Mouse (Mus musculus): Measurements from ENCODE around the gene Zfp704.

Gene Zfp704

DNA sequence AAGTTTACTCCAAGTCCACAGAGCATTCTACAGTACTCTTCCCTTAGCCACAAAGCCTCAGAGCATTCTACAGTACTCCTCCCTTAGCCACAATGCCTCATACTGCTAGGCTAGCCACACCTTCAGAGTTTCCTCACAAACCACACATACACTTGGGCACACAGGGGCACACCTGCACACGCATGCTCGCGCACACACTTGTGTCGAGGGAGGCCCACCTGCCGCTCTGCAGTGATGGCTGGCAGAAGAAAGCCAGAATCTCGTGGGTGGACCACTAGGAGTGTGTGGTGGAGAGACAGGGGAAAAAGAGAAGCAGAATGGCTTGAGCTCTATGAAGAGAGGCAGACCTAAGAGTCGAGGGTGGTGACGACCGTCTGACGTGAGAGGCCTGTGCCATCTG lies 97.7 kb downstream of the Zfp704 start:
- DNase-seq, result no peak

DNA sequence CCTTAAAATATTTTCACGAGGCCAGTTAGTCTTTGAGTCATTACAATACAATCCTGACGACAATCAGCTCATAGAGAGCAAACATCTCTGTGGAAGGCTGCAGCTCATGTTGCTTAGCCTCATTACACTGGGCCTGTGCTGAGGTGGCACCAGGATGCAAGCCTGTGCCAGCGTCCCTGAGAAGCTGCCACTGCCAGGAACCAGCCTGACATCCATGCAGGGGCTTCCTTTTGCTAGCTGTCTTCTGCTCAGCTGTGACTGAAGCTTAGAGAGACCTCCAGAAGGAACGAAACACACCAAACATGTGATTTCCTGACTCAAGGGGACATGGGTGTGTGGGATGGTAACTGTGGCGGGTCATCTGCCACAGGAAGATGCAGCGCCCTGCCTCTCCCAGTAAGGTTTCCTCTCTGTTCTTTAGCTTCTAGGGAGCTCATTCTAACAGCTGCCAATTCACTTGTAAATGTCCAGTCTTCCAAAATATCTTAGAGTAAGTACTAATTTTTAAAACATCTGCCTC lies 104.1 kb downstream of the Zfp704 start:
- DNase-seq, result no peak

DNA sequence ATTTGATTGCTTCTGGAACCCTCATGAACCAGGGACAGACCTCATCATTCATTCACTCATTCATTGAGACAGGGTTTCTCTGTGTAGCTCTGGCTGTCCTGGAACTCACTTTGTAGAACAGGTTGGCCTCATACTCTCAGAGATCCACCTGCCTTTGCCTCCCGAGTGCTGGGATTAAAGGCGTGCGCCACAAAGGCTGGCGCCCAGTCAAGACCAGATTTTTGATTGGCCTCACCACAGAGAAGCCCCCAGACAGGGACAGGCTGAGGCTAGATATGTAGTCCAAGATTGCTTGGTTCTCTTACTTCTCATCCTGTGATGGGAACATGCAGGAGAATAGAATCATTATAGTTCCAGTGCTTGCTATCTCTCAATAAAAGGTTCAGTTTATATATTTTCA lies 105.5 kb downstream of the Zfp704 start:
- no peak for DNase-seq

DNA sequence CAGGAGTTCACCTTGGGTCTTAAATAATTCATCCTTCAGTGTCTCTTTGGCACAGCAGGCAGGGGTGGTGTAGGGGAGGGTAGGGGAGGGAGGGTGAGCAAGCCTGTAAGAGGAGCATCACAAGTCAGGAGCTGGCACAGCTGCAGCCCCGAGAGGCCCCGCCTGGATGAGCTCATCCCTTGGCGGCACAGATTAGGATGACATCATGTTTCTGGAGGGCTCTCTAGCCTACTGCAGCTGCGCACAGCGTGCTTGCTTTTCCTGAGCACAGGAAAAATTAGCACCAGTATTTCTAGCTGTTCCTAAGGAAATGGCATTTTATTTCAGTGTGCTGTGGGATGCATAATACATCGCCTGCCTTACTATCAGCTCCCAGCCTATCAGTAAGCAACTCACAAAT lies 109.2 kb downstream of the Zfp704 start:
- DNase-seq, result peak; percentile 85

DNA sequence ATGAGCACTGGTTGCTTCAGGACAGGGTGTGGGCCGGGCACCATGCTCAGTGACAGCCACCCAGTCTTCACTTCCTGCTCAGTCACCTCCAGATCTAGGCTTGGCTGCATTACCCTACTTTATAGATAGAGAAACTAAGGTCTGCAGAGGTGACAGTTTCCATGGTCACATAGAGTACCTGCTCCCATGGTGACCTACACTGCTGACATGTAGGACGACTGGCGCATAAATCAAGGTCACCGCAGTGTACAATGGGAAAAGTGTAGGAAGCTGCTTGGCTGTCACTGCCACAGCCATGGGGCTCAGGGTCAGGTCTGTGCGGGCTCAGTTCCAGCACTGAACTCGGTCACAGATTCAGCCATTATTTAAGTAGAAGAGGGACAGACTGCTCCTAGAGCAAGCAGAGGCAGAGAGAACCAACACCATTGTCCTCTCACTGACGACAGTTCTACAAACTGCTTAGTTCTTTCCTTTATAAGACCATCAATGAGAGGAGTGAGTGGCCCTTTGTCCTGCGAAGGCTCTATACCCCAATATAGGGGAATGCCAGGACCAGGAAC lies 109.8 kb downstream of the Zfp704 start:
- DNase-seq, result no peak

DNA sequence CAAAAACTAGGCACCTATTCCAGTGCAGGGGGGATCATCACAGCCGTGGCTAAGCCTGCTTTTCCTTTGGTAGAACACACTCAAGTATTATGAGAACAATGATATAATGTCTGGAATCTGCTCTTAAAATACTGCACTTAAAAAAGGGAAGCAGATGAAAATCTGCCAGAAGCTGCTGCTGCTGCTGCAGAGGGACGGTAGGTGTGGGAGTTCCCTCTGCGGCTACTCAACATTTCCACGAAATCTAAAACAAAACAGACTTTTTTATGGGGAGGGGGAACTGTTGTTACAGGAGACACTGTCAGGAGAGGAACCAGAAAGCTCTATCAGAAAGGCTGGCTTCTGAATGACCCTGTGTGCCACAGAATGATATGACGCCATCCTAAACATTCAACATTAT lies 110.4 kb downstream of the Zfp704 start:
- DNase-seq, result no peak

DNA sequence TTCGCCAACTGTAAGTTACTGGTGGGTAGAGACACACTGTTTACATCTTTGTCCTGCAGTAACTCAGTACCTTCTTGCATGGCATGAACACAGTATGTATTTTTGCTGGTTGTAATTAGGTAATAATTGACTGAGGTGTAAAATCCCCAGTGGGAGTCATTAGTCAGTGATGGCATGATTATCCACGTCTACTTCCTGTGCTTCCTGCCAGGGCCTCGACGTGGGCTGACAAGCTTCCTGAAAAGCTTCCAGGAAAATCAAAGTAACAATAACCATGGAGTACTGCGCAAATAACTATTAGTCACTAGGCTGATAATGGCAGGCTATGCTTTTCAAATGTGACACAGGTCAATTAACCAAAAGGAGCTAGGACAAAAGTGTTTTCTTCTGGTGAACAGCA lies 112.6 kb downstream of the Zfp704 start:
- no peak for DNase-seq

DNA sequence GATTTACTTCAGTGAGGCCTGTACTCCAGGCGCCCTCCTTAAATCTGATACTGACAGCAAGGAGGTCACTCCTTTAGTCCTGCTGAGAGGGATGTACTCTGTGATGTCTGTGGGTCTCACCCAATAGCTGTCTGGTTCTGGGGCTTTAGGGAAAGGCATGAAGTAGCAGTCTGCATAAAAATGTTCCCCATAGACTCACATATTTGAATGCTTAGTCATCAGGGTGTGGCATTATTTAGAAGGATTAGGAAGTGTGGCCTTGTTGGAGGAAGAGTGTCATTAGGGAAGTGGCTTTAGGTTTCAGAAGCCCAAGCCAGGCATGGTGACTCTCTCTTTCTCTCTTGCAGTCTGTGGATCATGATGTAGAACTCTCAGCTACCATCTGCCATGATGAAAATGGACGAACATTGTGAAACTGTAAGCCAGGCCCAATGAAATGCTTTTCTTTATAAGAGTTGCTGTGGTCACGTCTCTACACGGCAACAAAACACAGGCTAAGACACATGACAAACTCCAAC lies 118.1 kb downstream of the Zfp704 start:
- no peak for DNase-seq

DNA sequence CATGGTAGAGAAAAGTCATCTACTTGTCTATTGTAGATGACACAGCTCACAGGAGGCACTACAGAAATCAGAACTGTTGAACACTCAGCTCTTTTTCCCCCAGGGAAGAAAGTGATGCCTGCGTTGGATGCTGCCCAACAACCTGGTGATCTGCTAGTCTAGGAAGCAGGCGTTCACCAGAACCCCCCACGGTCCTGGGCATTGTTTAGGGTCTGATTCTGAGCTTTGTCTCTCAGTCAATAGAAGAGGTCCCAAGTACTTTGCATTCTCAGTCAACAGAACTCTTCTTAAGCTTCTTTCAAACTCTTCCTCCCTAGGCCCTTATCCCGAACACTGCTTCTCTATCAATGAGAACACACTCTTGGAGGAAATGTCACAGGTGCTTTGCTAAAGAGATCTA lies 122.2 kb downstream of the Zfp704 start:
- DNase-seq, result no peak

DNA sequence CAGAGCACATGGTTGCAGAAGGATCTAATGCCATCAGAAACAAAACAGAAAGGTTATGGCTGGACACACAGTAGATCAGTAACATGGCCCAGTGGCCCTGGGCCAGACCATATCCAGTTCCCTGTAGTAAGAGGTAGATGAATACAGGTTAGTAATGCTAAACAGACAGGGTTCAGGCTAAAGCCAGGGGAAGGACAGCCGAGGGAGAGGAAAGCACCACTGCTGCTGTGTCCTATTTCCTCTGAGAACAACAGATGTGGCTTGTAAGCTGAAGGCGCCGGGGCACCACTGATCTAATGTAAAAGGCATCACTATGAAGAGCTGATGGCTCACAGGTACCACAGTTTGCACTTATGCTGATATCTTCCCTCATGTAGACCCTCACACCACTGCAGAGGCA lies 124.4 kb downstream of the Zfp704 start:
- no peak for DNase-seq

DNA sequence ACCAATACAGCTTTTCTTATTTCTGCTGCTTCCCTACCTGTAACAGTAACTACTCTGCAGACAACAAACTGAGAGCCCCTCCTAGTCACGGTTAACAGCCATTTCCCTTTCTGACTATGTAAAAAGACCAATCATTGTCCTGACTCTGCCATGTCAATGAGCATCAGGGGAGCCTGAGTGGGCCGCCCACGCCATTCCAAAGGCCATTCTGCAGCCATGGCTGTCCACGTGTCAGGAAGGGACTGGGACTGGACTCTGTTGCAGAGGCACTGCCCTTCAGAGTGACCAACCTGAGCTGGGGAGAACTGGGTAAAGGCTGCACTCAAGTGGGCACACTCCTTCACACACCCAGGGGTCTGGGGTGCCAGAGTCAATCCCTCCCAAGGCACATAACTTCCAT lies 127.9 kb downstream of the Zfp704 start:
- no peak for DNase-seq

DNA sequence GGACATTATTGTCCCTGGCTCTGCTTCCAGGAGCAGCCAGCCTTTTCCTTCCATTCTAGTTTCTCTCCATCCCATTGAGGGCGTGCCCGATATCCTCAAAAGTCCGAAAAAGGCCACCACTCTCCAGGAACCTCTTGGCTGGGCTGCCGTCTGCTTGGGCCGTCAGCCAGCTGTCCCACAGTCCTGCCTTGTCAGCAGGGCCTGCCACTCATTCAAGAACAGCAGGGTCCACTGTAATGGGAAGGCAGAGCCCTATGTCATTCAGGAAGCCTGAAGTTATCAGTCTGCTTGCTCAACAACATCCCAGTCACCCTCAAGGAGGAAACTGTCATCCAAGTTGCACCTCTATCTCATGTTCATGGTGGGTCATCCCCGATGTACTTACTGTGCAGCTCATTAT lies 128.5 kb downstream of the Zfp704 start:
- no peak for DNase-seq

DNA sequence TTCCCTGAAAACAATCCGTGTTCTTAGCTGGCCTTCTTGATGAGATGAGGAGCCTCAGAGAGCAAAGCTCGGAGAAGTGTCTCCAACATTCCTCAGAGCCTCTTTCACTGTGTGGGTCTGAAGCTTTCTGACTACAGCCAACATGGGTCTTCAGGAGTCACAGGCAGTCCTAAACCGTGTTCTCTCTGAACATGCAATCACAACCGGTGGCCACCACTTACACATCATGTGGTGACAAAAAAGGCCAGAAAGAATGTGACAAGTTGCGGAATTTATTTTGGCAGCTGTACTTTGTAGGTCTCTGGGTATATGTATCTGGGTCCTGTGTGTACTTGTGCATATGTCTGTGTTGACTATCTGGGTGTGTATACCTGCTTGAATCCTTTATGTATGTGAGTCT lies 128.9 kb downstream of the Zfp704 start:
- no peak for DNase-seq

DNA sequence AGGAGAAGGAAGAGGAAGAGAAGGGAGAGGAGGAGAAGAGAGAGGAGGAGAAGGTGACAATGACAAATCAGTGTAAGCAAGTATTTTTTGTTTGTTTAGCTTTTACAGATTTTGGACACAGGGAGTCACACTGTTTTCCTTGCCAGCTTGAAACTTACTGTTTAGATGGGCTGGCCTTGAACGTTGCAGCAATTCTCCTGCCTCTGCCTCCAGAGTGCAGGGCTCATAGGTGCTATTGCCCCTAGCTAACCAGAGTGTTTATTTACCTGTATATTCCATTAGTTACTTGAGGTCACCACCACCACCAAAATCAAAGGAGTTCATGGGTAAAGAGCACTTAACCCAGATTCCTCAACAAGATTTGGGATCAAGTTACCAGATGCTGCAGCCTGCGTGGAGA lies 132.5 kb downstream of the Zfp704 start:
- no peak for DNase-seq

DNA sequence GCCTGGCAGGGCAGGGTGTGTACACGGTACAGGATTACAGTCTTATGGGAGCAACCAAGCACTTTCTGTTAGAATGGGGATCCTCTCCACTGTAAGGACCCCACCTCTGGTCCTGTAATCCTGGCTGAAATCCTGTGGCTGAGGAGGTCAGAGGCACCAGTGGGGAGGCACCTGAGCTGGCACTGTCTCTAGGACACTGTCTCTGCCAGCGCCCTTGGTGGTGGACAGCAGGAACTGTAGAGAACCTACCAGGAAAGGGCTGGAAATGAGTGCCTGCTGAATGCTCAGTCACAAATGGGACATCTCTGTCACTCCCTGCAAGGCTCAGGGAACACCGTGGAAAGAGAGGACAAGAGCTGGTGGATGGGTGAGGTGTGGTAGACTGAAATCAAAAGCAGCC lies 133.5 kb downstream of the Zfp704 start:
- no peak for DNase-seq

DNA sequence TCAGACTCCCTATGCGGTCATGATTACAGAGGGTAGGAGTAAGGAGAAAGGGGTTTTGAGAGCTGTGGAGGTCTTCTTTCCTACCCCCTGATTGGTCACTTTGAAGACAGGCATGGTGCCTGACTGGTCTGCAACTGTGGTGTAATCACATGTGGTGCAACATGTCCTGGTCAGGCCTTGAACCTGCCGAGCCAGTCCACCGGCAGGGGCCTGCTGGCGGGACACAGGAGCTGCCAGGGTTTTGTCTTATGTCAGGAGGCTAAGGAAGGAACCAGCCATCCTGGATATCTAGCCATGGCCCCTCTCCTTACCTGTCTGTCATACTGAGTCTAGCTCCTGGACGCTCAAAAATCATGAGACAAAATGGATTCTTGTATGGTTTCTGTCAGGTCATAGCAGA lies 134.4 kb downstream of the Zfp704 start:
- DNase-seq, result no peak

DNA sequence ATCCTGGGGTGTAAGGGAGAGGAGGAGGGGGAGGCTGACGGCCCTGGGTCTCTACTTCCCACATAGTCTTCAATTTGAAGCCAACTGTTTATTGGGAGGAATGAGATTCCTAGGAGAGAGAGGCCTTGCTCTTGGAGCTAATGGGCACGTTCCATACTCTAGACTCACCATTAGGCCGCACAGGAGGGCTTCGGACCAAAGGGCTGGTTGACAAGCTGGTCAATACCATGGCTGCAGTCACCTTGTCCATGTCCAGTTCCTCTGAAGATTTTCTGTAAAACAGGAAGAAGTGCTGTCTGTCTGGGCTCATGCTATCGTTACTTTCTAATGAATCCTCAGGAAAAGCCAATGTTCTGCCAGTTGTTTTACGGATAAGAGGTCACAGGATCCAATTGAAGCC lies 135.6 kb downstream of the Zfp704 start:
- DNase-seq, result no peak

DNA sequence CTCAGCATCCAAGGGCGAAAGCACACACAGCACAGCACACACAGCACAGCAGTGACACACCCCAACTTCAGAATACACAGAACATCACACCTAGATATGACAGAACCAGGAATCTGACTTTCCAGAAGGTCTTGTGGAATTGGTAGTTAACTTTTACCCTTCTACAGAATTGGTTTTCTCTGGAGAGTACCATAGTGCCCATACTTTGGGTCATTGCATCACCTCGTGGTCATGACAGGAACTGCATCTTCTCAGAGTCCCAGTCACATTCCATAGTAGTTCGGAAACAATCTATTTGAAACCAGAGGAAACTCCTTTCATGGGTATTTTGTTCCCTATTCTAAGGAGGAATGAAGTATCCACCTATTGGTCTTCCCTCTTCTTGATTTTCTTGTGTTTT lies 143.6 kb downstream of the Zfp704 start:
- peak; percentile 66 for DNase-seq

DNA sequence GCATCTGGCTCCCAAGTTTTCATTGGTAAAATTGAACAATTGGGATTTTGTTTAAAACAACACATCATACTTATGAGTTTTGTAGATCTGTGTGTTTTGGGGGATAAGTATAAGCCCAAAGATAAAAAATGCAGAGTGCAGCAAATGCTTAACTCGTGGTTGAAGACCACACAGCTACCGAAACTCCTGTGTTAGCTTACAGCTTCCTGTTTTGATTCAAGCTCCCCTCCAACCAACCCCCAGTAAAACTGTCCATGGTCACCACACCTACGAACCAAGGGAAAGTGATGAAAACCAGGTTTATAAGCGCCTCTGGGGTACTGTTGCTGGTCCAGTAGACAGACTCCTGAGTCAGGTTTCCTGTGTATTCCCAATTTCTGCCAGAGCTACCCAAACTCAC lies 144.2 kb downstream of the Zfp704 start:
- DNase-seq, result no peak

DNA sequence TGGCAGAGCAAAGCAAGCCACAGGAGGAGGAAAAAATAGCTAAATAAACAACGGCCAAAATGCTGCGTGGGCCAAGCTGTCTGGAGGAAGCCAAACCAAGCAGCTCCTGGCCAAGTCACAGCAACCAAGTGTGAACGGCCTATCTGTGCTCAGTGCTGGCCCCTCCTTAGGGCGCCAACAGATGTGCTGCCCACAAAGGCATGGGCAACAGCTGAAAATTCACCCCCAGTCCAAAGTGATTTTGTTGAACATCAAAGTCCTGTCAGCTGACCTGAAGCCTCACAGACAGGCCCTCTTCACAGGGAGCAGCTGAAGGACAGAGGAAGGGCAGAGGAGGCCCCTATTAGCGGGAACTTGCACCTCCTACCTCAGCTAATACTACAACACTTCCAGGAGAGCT lies 148.2 kb downstream of the Zfp704 start:
- DNase-seq, result no peak

DNA sequence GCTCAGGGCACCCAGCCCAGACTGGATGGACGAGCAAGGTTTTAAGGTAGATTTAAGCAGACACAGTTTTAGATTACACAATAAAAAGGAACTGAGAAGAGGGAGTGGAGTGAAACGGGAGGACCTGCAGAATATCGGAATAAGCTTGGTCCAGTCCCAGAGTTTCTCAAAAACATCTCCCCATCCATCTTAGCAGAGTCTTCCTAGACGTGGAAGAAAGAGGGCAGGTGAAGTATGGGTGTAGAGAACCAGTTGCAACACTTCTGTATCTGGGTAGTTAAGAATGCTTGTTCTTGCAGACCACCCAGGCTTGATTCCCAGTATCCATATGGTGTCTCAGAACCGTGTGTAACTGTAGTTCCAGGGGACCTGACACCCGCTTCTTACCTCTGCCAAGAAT lies 149.6 kb downstream of the Zfp704 start:
- no peak for DNase-seq

DNA sequence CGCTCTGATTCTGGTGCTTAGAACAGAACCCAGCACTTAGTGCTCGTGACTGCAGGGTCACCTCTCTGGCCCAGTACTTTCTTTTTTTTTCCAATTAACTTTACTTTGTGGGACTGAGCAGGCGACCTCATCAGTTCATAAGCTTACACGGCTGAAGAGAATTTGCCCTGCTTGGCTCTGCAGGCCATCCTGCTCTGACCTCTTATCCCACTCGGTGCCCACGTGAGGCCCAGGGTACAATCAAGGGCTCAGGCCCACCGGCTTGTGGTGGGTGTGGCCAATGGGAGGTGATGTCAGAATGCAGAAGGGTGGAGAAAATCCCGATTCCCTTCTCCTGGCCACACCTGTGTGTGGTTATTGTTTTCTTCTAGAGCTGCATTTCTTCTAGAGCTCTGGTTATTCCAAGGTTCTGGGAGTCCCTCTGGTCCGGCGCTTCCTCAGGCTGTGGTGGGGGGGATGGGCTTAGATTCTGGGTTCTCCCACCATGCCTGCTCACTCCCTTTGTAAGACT lies 153.4 kb downstream of the Zfp704 start:
- DNase-seq, result no peak

DNA sequence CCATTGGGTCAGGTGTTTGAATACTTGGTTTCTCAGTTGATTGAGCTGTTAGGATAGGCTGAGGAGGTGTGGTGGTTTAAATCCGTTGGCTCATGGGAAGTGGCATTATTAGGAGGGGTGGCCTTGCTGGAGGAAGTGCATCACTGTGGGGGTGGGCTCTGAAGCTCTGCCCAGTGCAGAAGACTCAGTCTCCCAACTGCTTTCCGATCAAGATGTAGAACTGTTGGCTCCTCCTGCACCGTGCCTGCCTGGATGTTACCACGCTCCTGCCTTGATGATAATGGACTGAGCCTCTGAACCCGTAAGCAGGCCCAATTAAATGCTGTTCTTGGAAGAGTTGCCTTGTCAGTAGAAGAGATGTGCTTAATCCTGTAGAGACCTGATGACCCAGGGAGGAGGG lies 154.5 kb downstream of the Zfp704 start:
- DNase-seq, result no peak

DNA sequence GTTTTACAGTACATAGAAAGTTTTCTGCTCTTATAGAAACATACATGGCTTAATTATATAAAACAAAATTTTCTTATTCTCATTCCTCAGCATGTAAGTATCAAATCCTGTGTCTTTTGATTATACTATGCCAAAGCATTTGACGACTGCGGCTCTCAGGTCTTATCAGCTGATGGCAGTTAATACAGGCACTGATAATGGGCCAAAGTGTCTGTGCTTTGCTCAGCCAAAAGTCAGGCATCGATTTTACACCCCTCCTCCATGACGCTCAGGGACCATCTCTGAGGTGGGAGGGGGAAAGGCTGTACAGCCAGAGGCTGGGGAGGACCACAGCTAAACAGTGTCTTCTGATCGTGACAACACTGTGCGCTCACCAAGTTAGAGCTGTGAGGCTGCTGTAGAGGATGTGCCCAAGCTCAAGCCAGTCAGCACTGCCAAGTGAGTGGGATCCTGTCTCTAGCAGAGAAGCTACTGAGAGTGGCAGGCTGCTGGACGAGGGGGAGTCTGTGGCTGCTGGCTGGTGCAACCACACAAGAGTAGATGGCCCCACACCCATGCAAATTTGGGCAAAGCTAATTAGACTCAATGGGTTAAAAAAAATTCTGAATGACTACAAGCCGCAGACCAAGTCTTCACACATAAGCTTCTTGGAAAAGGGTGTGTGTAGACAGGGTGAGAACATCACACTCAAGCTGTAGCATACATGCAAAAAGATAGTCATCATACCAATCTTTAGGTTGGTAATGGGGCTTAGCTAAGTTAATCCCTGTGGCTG lies 155.1 kb downstream of the Zfp704 start:
- DNase-seq, result no peak

DNA sequence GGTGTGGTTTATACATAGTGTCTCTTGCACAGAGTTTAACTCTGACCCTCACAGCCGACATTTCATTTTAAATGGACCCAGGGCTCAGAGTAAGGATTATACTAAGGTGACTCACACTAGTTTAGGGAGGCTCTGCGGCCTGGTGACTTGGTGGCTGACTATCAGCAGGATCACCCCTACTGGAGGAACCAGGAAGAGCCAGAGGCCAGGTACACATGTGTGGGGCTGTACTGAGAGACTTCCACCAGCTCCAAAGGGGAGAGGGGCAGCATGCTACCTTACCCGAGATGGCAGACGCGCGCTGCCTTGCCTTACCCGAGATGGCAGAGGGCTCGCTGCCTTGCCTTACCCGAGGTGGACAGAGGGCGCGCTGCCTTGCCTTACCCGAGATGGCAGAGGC lies 159.4 kb downstream of the Zfp704 start:
- DNase-seq, result no peak
